Mouse (Mus musculus) embryonic fibroblast, embryonic 13.5 days (primary cell): ENCODE data around the gene Hmgcl. TPM values are rescaled to one million over a fixed set of nuclear protein-coding genes. Genes with fewer than 3 reads are reported as not detected.
"Not testable (repeated sequence)": the region's sequence is repeated elsewhere in the genome, so short reads cannot be mapped to it uniquely, and the experiment has no call there.

ENCODE experiments used
- H3K27ac ChIP-seq: 2 replicates; pipeline ENCODE4 v1.5.1; 2012; ENCODE audit warnings: low read length, control low read depth, inconsistent platforms; ENCODE audit not compliant: insufficient read depth
- H3K4me1 ChIP-seq: 2 replicates; pipeline ENCODE4 v1.6.1; 2011; ENCODE audit warnings: low read length; ENCODE audit not compliant: control insufficient read depth, insufficient read depth
- H3K4me3 ChIP-seq: 2 replicates; pipeline ENCODE4 v1.5.1; 2011; ENCODE audit warnings: mild to moderate bottlenecking, control low read depth, low read length; ENCODE audit not compliant: insufficient read depth
- CTCF ChIP-seq: IDR thresholded peaks from 2 replicates; pipeline ENCODE4 v1.5.1; 2011; ENCODE audit warnings: mild to moderate bottlenecking, control low read depth, low read length, moderate library complexity, borderline replicate concordance; ENCODE audit not compliant: insufficient read depth
- POLR2A ChIP-seq: IDR thresholded peaks from 2 replicates; pipeline ENCODE4 v1.6.1; 2011; ENCODE audit warnings: low read depth, mild to moderate bottlenecking, control low read depth, low read length, moderate library complexity
- polyA plus RNA-seq: library from polyadenylated mRNA; stranded (reverse); fragments of >200 nt; gene quantifications from 2 replicates; pipeline ENCODE4 v1.2.4, GENCODE M21; 2011; ENCODE audit warnings: low read depth; ENCODE audit not compliant: missing spikeins, insufficient read length

The Hmgcl gene
- polyA plus RNA-seq, 1 experiment, result 24.1 TPM

DNA sequence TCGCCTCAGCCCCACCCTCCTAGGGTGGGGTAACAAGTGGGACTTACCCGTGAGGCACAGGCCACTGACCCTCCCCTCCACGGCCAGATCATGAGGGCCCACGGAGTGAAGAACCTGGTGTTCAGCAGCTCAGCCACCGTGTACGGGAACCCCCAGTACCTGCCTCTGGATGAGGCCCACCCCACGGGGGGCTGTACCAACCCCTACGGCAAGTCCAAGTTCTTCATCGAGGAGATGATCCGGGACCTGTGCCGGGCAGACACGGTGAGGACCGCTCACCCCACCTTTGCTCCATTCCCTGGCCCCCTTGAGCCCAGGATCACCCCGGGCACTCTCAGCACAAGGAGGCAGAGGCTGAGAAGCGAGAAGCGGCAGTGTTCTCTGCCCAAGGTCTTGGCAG is 20.0 kb downstream of the Hmgcl start:
- Histone ChIP-seq H3K27ac (no peak overlapping the region), H3K4me1 (no peaks in the 10 kb centered on the region; the same call in 1 of the 2 replicates), H3K4me3 (no peak overlapping the region)
- TF ChIP-seq POLR2A (no peak), CTCF (no peak)

DNA sequence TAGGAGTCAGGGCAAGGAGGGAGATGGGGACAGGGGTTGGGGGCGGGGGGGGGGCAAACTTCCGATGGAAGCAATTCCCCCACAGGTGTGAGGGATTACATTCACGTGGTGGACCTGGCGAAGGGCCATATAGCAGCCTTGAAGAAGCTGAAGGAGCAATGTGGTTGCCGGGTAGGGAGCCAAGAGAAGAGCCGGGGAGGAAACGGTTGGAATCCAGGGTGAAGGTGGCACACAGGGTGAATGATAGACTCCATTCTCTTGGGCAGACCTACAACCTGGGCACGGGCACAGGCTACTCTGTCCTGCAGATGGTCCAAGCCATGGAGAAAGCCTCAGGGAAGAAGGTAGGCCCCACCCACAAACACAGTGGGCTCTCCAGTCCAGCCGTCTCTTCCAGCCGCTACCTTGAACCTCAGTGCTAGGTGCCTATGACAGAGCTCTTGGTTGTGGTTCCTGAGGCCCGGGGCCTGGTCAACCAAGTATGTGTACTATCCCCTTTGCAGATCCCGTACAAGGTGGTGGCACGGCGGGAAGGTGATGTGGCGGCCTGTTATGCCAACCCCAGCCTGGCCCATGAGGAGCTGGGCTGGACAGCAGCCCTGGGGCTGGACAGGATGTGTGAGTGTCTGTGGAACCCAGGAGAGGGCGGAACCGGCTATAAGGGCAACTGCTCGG is 21.0 kb downstream of the Hmgcl start:
- Histone ChIP-seq H3K4me3 (no peak overlapping the region), H3K4me1 (no peaks in the 10 kb centered on the region; the same call in 1 of the 2 replicates), H3K27ac (no peak overlapping the region)
- no peak for TF ChIP-seq CTCF
- TF ChIP-seq POLR2A, result no peak

DNA sequence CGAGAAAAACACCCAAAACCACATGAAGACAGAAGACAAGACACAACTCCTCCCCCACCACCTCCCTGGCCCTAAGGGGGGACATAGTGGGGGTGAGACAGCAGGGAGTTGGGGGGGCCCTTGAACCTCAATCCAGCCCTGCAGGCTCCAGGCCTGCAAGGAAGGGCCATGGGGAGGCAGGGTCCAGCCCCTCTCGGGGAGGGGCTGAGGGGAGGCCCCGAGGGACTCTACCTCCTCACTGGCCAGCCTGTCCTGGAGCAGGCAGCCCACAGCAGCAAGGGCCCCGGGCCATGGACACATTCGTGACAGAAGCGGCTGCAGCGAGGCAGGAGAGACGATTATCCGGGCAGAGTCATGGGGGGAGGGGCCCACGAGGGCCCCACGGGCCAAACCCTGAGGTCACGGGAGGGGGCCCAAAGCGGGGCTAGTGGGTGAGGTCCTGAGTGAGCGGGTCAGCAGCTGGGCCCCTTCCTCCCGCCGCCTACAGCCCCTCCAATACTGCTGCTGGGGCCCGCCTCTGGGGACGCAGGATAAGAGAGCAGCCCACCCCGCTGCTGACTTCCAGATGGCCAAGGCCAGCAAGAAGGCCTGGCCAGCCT is 22.1 kb downstream of the Hmgcl start:
- Histone ChIP-seq H3K27ac (no peak overlapping the region), H3K4me1 (peaks cover 2% of the 10 kb centered on the region; the same call in 1 of the 2 replicates), H3K4me3 (no peak overlapping the region)
- TF ChIP-seq CTCF (no peak), POLR2A (no peak)

DNA sequence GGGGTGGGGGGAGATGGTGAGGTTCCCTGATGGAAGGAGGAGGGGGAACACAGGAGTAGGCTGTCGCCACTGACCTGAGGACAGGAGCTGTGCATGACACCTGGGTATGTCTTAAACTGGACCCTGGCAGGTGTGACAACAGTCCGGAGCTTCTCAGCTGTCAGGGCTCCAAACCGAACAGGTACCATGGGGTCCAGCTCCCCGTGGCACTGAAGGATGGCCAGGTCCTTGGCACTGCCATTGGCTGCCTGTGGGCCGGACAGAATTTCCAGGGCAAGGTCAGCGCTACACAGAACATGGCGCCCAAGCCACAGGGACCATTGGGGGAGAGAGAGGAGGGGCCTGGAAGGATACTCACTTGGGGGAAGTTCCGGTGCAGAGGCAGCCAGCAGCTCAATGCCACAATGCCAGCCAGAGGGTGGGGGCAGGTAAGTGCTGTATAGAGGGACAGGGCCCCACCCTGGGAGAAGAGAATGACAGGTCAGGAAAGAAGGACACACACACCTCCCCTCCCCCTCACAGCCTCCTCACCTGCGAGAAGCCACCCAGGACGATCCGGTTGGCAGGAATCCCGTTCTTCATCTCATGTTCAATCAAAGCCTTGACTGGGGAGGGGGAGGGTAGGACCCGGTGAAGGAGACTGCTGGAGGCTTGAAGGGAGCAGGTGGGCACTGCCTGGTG is 23.0 kb downstream of the Hmgcl start:
- peaks cover 3% of the 10 kb centered on the region; the same call in 1 of the 2 replicates for H3K4me1 ChIP-seq
- no peak overlapping the region for H3K4me3 ChIP-seq
- TF ChIP-seq POLR2A (no peak), CTCF (no peak)
- H3K27ac ChIP-seq, result no peak overlapping the region

DNA sequence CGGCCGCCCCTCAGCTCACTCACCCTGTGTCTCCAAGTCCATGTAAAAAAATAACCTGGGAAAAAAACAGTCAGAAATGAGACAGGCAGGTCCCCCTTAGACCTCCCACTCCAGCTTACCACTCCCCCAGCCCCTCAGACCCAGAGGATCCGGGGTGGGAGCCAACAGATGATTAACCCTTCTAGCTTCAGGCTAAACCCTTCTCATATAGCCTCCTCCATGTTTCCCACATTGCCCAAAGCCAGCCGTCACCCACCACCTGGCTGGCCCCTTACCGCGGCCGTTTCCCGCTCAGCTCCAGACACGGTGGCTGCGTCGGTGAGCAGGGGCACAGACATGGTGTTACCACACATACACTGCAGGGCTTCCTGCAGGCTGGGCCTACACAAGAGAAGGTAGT is 24.3 kb downstream of the Hmgcl start:
- H3K4me3 ChIP-seq, result no peak overlapping the region
- no peak for TF ChIP-seq POLR2A
- no peak for TF ChIP-seq CTCF
- H3K27ac ChIP-seq, result no peak overlapping the region
- peaks cover 3% of the 10 kb centered on the region; the same call in 1 of the 2 replicates for H3K4me1 ChIP-seq

DNA sequence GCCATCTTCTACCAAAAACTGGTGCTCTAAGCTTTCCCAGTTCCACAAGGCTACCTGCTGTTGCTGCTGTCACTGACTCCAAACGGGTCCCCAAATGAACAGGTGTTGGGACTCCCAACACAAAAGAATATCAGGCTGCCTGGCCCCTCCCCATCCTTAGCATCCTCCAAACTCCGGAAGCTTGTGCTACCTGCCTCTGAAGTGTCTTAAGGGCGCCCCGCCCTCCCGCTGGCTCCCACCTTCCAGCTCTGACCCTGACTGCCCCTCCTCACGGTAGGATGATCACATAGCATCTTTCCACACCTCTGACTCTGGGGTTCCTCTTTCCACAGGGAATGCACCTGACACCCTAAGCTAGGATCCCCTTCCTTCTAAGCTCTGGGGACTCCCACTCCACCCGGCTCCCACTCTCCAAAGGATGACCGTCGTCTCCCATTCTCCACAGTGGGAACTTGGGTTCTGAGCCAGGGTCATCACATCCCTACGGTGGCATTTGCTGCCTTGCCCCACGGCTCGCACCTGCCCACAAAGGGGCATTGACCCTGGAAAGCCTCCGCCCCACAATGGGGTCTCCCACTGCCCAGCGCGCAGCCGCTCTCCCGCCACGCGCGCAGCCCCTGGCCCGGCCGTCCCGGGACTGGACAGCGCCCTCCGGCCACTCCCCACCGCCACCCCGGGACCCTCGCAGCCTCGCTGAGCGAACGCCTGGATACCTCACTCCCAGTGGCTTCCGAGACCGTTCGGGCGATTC is 25.7 kb downstream of the Hmgcl start:
- no peak overlapping the region for H3K27ac ChIP-seq
- no peak for TF ChIP-seq CTCF
- TF ChIP-seq POLR2A, result no peak; the same call in 1 of the 2 replicates
- H3K4me1 ChIP-seq, result peaks cover 3% of the 10 kb centered on the region; the same call in 1 of the 2 replicates
- peak overlapping the region; percentile 93 for H3K4me3 ChIP-seq

DNA sequence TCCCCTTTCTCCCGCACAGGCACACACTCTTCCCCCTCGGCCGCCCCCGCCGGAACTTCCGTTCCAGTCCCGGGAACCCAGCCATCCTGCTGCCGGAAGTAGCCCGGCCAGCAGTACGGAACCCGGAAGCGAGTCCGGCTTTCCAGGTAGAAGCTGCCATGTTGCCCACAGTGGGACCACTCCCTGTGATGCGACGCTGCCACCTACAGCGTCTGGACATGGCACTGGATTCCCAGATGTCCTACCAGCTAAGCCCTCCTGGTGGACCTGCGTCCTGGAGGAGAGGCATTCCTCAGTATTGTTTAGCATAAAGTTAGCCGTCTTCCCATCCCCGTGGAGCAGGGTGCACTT is 26.3 kb downstream of the Hmgcl start, which contains the start of gene Lypla2:
Lypla2 (minus strand) TSS at position 71 of the 351 bp plus-strand sequence.
- Histone ChIP-seq H3K4me1 (peaks cover 3% of the 10 kb centered on the region; the same call in 1 of the 2 replicates), H3K4me3 (peak within 1 kb of the TSS; percentile 93), H3K27ac (no peak within 1 kb of the TSS)
- TF ChIP-seq CTCF (no peak), POLR2A (peak; percentile 82; the same call in 1 of the 2 replicates)

DNA sequence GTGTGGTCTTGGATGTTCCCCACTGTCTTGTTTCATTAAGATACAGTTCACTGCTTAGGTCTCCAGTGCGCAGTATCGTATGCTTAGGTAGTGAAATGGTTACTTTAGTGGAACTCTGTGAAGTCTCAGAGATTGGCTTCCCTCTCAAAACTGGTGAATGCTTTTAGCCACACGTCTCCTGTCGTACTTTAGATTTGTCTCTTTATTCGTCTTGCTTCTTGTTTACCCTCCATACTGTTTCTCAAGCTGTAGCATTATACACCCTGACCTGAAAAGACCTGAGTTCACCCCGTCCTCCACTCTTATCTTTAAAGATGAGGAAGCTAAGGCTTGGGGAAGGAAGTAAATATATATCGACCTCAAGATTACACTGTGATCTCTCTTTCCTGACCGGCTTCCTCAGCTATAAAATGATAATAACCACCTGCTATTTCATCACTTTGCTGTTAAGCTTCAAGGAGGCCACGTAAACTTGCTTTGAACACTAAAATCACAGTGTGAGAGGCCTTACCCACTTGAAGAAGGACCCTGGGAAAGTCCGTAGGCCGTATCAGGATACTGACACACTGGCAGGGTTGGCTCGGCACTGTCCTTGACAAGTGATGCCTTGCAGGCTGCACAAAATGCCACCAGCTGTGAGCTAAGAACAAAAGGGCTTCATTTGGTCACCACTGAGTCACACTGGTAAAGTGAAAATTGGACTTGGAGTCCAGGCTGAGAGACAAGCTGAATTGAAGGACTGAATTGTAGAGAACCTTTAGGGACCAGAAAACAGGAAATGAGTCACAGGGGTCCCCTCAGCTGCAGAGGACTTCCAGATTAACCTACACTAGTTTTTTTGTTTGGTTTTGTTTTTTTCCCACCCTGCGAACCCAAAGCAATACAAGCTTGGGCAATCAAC is 26.9 kb downstream of the Hmgcl start:
- H3K4me1 ChIP-seq, result peaks cover 3% of the 10 kb centered on the region; the same call in 1 of the 2 replicates
- H3K4me3 ChIP-seq, result peak overlapping the region; percentile 93
- H3K27ac ChIP-seq, result no peak overlapping the region
- TF ChIP-seq POLR2A (no peak), CTCF (no peak)

DNA sequence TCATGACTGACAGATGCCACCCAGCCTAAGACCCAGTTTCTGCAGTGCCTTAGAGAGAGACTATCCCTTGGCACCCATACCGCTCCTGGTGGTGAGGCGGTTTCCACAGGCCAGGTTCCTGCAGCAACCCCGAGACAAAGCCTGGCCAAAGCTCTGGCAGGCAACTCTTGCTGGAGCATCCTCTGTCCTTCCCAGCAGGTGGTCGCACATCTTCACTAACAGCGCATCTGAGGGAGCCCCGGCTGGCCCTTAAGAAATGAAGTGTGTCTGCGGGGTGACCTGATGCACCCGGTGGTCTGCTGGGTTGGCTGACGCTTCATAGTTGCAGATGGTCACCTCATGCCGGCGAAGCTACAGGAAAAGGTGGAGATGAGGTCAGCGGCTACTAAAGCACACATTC is 29.9 kb downstream of the Hmgcl start:
- H3K27ac ChIP-seq, result no peak overlapping the region
- TF ChIP-seq CTCF (no peak), POLR2A (no peak)
- peaks cover 3% of the 10 kb centered on the region; the same call in 1 of the 2 replicates for H3K4me1 ChIP-seq
- H3K4me3 ChIP-seq, result no peak overlapping the region

DNA sequence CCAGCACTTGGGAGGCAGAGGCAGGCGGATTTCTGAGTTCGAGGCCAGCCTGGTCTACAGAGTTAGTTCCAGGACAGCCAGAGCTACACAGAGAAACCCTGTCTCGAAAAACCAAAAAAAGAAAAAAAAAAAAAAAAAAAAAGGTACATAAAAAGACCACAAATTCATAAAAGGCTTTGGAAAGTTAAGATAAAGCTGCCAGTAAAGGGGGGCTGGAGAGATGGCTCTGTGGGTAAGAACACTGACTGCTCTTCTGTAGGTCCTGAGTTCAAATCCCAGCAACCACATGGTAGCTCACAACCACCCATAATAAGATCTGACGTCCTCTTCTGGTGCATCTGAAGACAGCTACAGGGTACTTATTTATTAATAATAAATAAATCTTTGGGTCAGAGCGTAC is 34.0 kb downstream of the Hmgcl start:
- H3K27ac ChIP-seq, H3K4me1 ChIP-seq, H3K4me3 ChIP-seq: not testable (repeated sequence)
